Mouse (Mus musculus): ENCODE measurements at regions not wholly inside any gene's neighbourhood (a gene's known extent, or its start where the extent isn't known, plus 50 kb on each side); places are given as distances from the start of the nearest gene placed in this dataset.

GRCm38 (mm10) chr10:36229422-36229821, 277.2 kb upstream of the Hs3st5 start:
- Histone ChIP-seq H3K27me3 (ENCODE audit: control insufficient read depth, insufficient read depth, low read length) (no peaks in the 10 kb centered on the region), H3K4me3 (ENCODE audit: low read depth, low read length) (no peak overlapping the region), H3K4me1 (replicated peaks; ENCODE audit: control insufficient read depth, insufficient read depth, low read length) (no peaks in the 10 kb centered on the region), H3K36me3 (ENCODE audit: control insufficient read depth, insufficient read depth, low read length) (no peaks in the 10 kb centered on the region), H3K9me3 (ENCODE audit: control insufficient read depth, low read length) (no peaks in the 10 kb centered on the region), H3K4me2 (replicated peaks; ENCODE audit: low read depth, low read length) (no peak overlapping the region), H3K9ac (ENCODE audit: low read depth, low read length) (no peak overlapping the region), H3K27ac (ENCODE audit: low read depth, low read length) (no peak overlapping the region)
- DNase-seq (ENCODE audit: low spot score) (peak; percentile 1), ATAC-seq (ENCODE audit: low FRiP score) (peak; percentile 43; the same call in 1 of the 2 replicates)

DNA sequence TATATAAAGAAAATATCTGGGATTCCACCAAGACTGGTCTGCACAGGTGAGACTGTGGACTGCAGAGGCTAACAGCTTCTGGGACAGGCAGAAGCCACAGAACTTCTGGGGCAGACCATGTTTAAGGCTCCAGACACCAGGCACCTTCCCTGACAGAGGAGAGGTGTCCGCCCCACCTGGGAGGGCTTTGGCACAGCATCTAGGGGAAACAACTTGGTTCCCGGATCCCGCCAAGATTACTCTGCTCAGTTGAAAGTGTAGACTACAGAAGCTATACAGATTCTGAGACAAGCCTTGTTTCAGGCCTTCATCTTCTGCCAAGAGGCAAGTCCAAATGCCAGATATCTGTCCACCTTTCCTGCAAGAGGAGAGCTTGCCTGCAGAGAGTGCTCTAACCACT, 267.1 kb upstream of the Hs3st5 start:
- ATAC-seq (ENCODE audit: low FRiP score) (no peak), DNase-seq (ENCODE audit: low spot score) (no peak)
- H3K4me3 ChIP-seq (ENCODE audit: low read depth, low read length): no peak overlapping the region
- WGBS: 94% methylated on average over 3 of the region's 3 CpGs
- no peaks in the 10 kb centered on the region for H3K36me3 ChIP-seq (ENCODE audit: control insufficient read depth, insufficient read depth, low read length)
- H3K9ac ChIP-seq (ENCODE audit: low read depth, low read length): no peak overlapping the region
- H3K4me1 ChIP-seq (replicated peaks; ENCODE audit: control insufficient read depth, insufficient read depth, low read length): no peaks in the 10 kb centered on the region
- no peak overlapping the region for H3K27ac ChIP-seq (ENCODE audit: low read depth, low read length)
- H3K9me3 ChIP-seq (ENCODE audit: control insufficient read depth, low read length): no peaks in the 10 kb centered on the region
- H3K4me2 ChIP-seq (replicated peaks; ENCODE audit: low read depth, low read length): no peak overlapping the region
- H3K27me3 ChIP-seq (ENCODE audit: control insufficient read depth, insufficient read depth, low read length): no peaks in the 10 kb centered on the region

- Histone ChIP-seq H3K9me3 (ENCODE audit: control insufficient read depth, low read length) (no peaks in the 10 kb centered on the region), H3K4me1 (replicated peaks; ENCODE audit: control insufficient read depth, insufficient read depth, low read length) (no peaks in the 10 kb centered on the region), H3K4me2 (replicated peaks; ENCODE audit: low read depth, low read length) (no peak overlapping the region), H3K9ac (ENCODE audit: low read depth, low read length) (no peak overlapping the region), H3K4me3 (ENCODE audit: low read depth, low read length) (no peak overlapping the region), H3K27ac (ENCODE audit: low read depth, low read length) (no peak overlapping the region), H3K27me3 (ENCODE audit: control insufficient read depth, insufficient read depth, low read length) (no peaks in the 10 kb centered on the region), H3K36me3 (ENCODE audit: control insufficient read depth, insufficient read depth, low read length) (no peaks in the 10 kb centered on the region)
- no peak for ATAC-seq (ENCODE audit: low FRiP score)
- no peak for DNase-seq (ENCODE audit: low spot score)
Measured at GRCm38 (mm10) chr10:36248451-36248850, 258.2 kb upstream of the Hs3st5 start.
